Mouse (Mus musculus): Measurements from ENCODE around the gene Btbd9.
"Not testable (repeated sequence)": the region's sequence is repeated elsewhere in the genome, so short reads cannot be mapped to it uniquely, and the experiment has no call there.

Btbd9 gene

GRCm38 (mm10) chr17:30575941-30576773 is at the start of gene Btbd9:
Gene Btbd9, minus strand, starts transcription at chr17:30576488.
- DNase-seq (ENCODE audit: low read depth, low spot score): peak; percentile 72

- not testable (repeated sequence) for DNase-seq (ENCODE audit: low read depth, low spot score)
Measured at GRCm38 (mm10) chr17:30624132-30624531, 47.8 kb upstream of the Btbd9 start, which contains the start of gene Dnah8. Gene Dnah8, plus strand, starts transcription at chr17:30624354.

GRCm38 (mm10) chr17:30623200-30623599 is 46.9 kb upstream of the Btbd9 start:
- DNase-seq (ENCODE audit: low read depth, low spot score): no peak

GRCm38 (mm10) chr17:30621450-30621849 is 45.2 kb upstream of the Btbd9 start:
- DNase-seq (ENCODE audit: low read depth, low spot score): no peak

- no peak for DNase-seq (ENCODE audit: low read depth, low spot score)
Measured at GRCm38 (mm10) chr17:30620548-30620947, 44.3 kb upstream of the Btbd9 start.

- DNase-seq (ENCODE audit: low read depth, low spot score): no peak
Measured at GRCm38 (mm10) chr17:30619153-30619552, 42.9 kb upstream of the Btbd9 start.

- DNase-seq (ENCODE audit: low read depth, low spot score): no peak
Measured at GRCm38 (mm10) chr17:30618136-30618891, 42.0 kb upstream of the Btbd9 start.

- no peak for DNase-seq (ENCODE audit: low read depth, low spot score)
Measured at GRCm38 (mm10) chr17:30616203-30616602, 39.9 kb upstream of the Btbd9 start.

GRCm38 (mm10) chr17:30613350-30613749 is 37.1 kb upstream of the Btbd9 start:
- DNase-seq (ENCODE audit: low read depth, low spot score): no peak

GRCm38 (mm10) chr17:30612075-30612859 is 36.0 kb upstream of the Btbd9 start:
- peak; percentile 95 for DNase-seq (ENCODE audit: low read depth, low spot score)

- DNase-seq (ENCODE audit: low read depth, low spot score): no peak
Measured at GRCm38 (mm10) chr17:30611221-30612074, 35.2 kb upstream of the Btbd9 start.

GRCm38 (mm10) chr17:30610739-30611138 is 34.5 kb upstream of the Btbd9 start:
- DNase-seq (ENCODE audit: low read depth, low spot score): no peak

- no peak for DNase-seq (ENCODE audit: low read depth, low spot score)
Measured at GRCm38 (mm10) chr17:30609980-30610307, 33.7 kb upstream of the Btbd9 start.

GRCm38 (mm10) chr17:30609305-30609979 is 33.2 kb upstream of the Btbd9 start:
- no peak for DNase-seq (ENCODE audit: low read depth, low spot score)

GRCm38 (mm10) chr17:30607909-30608495 is 31.7 kb upstream of the Btbd9 start:
- DNase-seq (ENCODE audit: low read depth, low spot score): no peak

GRCm38 (mm10) chr17:30607330-30607729 is 31.0 kb upstream of the Btbd9 start:
- DNase-seq (ENCODE audit: low read depth, low spot score): no peak

GRCm38 (mm10) chr17:30606634-30607081 is 30.4 kb upstream of the Btbd9 start:
- DNase-seq (ENCODE audit: low read depth, low spot score): no peak

- DNase-seq (ENCODE audit: low read depth, low spot score): no peak
Measured at GRCm38 (mm10) chr17:30606206-30606605, 29.9 kb upstream of the Btbd9 start.

GRCm38 (mm10) chr17:30605001-30605400 is 28.7 kb upstream of the Btbd9 start:
- DNase-seq (ENCODE audit: low read depth, low spot score): no peak

- no peak for DNase-seq (ENCODE audit: low read depth, low spot score)
Measured at GRCm38 (mm10) chr17:30604296-30604695, 28.0 kb upstream of the Btbd9 start.

Data from skeletal muscle tissue, adult 2 months (tissue).